Mouse (Mus musculus) ES-Bruce4 (cell line): ENCODE data around the gene Rasa3. TPM values are rescaled to one million over a fixed set of nuclear protein-coding genes. Genes with fewer than 3 reads are reported as not detected.

Source experiments
- H3K27ac ChIP-seq: 2 replicates; pipeline ENCODE4 v1.5.1; 2012; ENCODE audit warnings: low read length, inconsistent platforms; ENCODE audit not compliant: insufficient read depth
- H3K27me3 ChIP-seq: 2 replicates; pipeline ENCODE4 v1.6.1; 2012; ENCODE audit warnings: mild to moderate bottlenecking, low read length, inconsistent platforms; ENCODE audit not compliant: control insufficient read depth, poor library complexity, insufficient read depth, severe bottlenecking
- H3K36me3 ChIP-seq: 2 replicates; pipeline ENCODE4 v1.6.1; 2012; ENCODE audit warnings: inconsistent platforms, mild to moderate bottlenecking, low read length, moderate library complexity; ENCODE audit not compliant: control insufficient read depth, poor library complexity, insufficient read depth, severe bottlenecking
- H3K4me1 ChIP-seq: one replicate; pipeline ENCODE4 v1.8.1; 2011; ENCODE audit warnings: low read length; ENCODE audit not compliant: control insufficient read depth, insufficient read depth
- H3K4me3 ChIP-seq: 2 replicates; pipeline ENCODE4 v1.5.1; 2011; ENCODE audit warnings: low read depth, mild to moderate bottlenecking, low read length
- H3K9ac ChIP-seq: 2 replicates; pipeline ENCODE4 v1.6.1; 2012; ENCODE audit warnings: low read depth, mild to moderate bottlenecking, inconsistent platforms; ENCODE audit not compliant: poor library complexity, severe bottlenecking
- H3K9me3 ChIP-seq: replicated peaks from 2 replicates; pipeline ENCODE4 v1.6.1; 2012; ENCODE audit warnings: mild to moderate bottlenecking, low read length, inconsistent platforms; ENCODE audit not compliant: control insufficient read depth, poor library complexity, insufficient read depth, severe bottlenecking
- CTCF ChIP-seq: IDR thresholded peaks from one replicate; pipeline ENCODE4 v1.8.1; 2011; ENCODE audit warnings: low read depth, low read length
- EP300 ChIP-seq: IDR thresholded peaks from 2 replicates; pipeline ENCODE4 v1.6.1; 2011; ENCODE audit warnings: low read depth, low read length; ENCODE audit not compliant: insufficient read depth
- POLR2A ChIP-seq: IDR thresholded peaks from one replicate; pipeline ENCODE4 v1.8.1; 2011; ENCODE audit warnings: low read length; ENCODE audit not compliant: insufficient read depth
- polyA plus RNA-seq: library from polyadenylated mRNA; stranded (reverse); fragments of >200 nt; gene quantifications from 2 replicates; pipeline ENCODE4 v1.2.4, GENCODE M21; 2011; ENCODE audit warnings: low read depth; ENCODE audit not compliant: missing spikeins, insufficient read depth, insufficient read length

Gene Rasa3
- polyA plus RNA-seq, 1 experiment: 14.5 TPM

- H3K4me1 ChIP-seq: no peaks in the 10 kb centered on the region
- no peak overlapping the region for H3K27ac ChIP-seq
- H3K36me3 ChIP-seq: no peaks in the 10 kb centered on the region
- H3K4me3 ChIP-seq: no peak overlapping the region
- H3K9me3 ChIP-seq: no peaks in the 10 kb centered on the region
- no peak overlapping the region for H3K9ac ChIP-seq
- no peaks in the 10 kb centered on the region for H3K27me3 ChIP-seq
- no peak for TF ChIP-seq CTCF
- TF ChIP-seq POLR2A: no peak
Observed at GRCm38 (mm10) chr8:13704301-13704700, 26.9 kb upstream of the Rasa3 start.

GRCm38 (mm10) chr8:13703756-13704155, 26.4 kb upstream of the Rasa3 start:
- Histone ChIP-seq H3K9me3 (no peaks in the 10 kb centered on the region), H3K27me3 (no peaks in the 10 kb centered on the region), H3K27ac (no peak overlapping the region), H3K4me3 (no peak overlapping the region), H3K9ac (no peak overlapping the region), H3K36me3 (no peaks in the 10 kb centered on the region), H3K4me1 (no peaks in the 10 kb centered on the region)
- no peak for TF ChIP-seq CTCF
- TF ChIP-seq POLR2A: no peak
- TF ChIP-seq EP300: no peak

- no peak overlapping the region for H3K27ac ChIP-seq
- no peak for TF ChIP-seq POLR2A
- no peak for TF ChIP-seq CTCF
- no peak for TF ChIP-seq EP300
Observed at GRCm38 (mm10) chr8:13702755-13703154, 25.4 kb upstream of the Rasa3 start.

GRCm38 (mm10) chr8:13699323-13699949, 22.0 kb upstream of the Rasa3 start:
- H3K36me3 ChIP-seq: no peaks in the 10 kb centered on the region
- H3K4me3 ChIP-seq: no peak overlapping the region
- no peaks in the 10 kb centered on the region for H3K27me3 ChIP-seq
- H3K4me1 ChIP-seq: no peaks in the 10 kb centered on the region
- no peaks in the 10 kb centered on the region for H3K9me3 ChIP-seq
- no peak overlapping the region for H3K27ac ChIP-seq
- TF ChIP-seq EP300: no peak
- TF ChIP-seq CTCF: no peak
- no peak for TF ChIP-seq POLR2A
- no peak overlapping the region for H3K9ac ChIP-seq

More at GRCm38 (mm10) chr8:13702755-13703154, 25.4 kb upstream of the Rasa3 start:
- Histone ChIP-seq H3K4me1 (no peaks in the 10 kb centered on the region), H3K4me3 (no peak overlapping the region), H3K9ac (no peak overlapping the region), H3K9me3 (no peaks in the 10 kb centered on the region), H3K27me3 (no peaks in the 10 kb centered on the region), H3K36me3 (no peaks in the 10 kb centered on the region)

- no peaks in the 10 kb centered on the region for H3K27me3 ChIP-seq
- no peaks in the 10 kb centered on the region for H3K9me3 ChIP-seq
- no peak overlapping the region for H3K9ac ChIP-seq
- H3K36me3 ChIP-seq: no peaks in the 10 kb centered on the region
- no peaks in the 10 kb centered on the region for H3K4me1 ChIP-seq
- no peak overlapping the region for H3K27ac ChIP-seq
- H3K4me3 ChIP-seq: no peak overlapping the region
- TF ChIP-seq EP300 (no peak), CTCF (no peak), POLR2A (no peak)
Observed at GRCm38 (mm10) chr8:13698281-13698680, 20.9 kb upstream of the Rasa3 start.

GRCm38 (mm10) chr8:13697681-13698080, 20.3 kb upstream of the Rasa3 start:
- Histone ChIP-seq H3K27ac (no peak overlapping the region), H3K36me3 (no peaks in the 10 kb centered on the region), H3K9ac (no peak overlapping the region), H3K27me3 (no peaks in the 10 kb centered on the region), H3K4me3 (no peak overlapping the region), H3K4me1 (no peaks in the 10 kb centered on the region), H3K9me3 (no peaks in the 10 kb centered on the region)
- TF ChIP-seq CTCF (no peak), POLR2A (no peak), EP300 (no peak)
